Mouse (Mus musculus) left cerebral cortex, adult 6 months (tissue): ENCODE measurements around the gene Krtap26-1. TPM values are rescaled to one million over a fixed set of nuclear protein-coding genes. Genes with fewer than 3 reads are reported as not detected.

ENCODE experiments used
- long read RNA-seq, 2 experiments: library from polyadenylated mRNA; unstranded; transcript quantifications; one replicate each; pipeline ENCODE4 v2.0.0; 2019 to 2020
- polyA plus RNA-seq: library from polyadenylated mRNA; unstranded; fragments of <200 nt; fragmentation: Nextera tagmentation; gene quantifications from 2 replicates; pipeline ENCODE4 v1.2.3, GENCODE M21; 2021

Gene Krtap26-1
- not detected in 2 replicates for polyA plus RNA-seq
- long read RNA-seq, experiment 1: 0 reads
- long read RNA-seq, experiment 2: 0 reads

DNA sequence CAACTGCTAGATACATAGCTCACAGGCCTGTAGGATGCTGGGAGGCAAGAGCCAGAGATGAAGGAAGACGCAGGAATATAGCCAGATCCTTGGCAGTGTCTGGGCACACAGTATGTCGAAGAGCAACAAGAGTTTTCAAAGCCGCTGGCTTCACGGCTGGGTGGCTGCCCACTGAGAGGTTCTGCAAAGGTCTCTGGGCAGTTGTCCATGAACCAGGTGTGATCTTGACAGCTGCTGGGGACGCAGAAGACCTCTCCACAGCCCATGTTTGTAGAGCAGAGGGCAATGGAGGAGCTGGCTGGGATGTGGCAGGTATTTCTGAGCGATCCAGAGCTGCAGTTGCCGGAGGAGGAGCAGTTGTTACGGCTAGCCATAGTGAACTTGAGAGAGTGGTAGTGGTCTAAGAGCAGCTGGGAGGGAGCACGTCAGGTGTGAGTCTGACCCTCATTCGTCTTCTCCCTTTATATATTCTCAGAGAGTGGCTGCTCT lies at the start of gene Krtap26-1:
TSS of gene Krtap26-1 (minus strand) at position 439 of the 489 bp plus-strand sequence.

DNA sequence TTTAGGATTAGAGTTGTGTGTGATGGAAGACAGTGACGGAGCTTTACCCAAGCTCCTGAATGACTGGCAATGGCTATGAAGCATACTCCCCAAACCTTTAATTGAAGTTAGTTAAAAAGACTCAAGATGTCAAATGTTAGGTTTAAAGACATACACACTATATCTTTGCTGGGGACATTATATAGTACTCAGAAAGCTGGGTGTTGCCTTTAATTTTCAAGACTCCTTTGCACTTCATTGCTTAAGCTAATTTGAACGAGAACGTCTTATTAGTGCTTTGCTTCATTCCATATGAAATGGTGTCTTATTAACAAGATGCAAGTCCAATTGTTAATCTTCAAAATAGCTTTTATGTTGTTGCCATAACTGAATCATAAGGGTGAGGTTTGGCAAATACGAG lies 24.0 kb upstream of the Krtap26-1 start, which contains the start of gene Krtap27-1:
TSS of gene Krtap27-1 (minus strand) at position 101 of the 400 bp plus-strand sequence.

DNA sequence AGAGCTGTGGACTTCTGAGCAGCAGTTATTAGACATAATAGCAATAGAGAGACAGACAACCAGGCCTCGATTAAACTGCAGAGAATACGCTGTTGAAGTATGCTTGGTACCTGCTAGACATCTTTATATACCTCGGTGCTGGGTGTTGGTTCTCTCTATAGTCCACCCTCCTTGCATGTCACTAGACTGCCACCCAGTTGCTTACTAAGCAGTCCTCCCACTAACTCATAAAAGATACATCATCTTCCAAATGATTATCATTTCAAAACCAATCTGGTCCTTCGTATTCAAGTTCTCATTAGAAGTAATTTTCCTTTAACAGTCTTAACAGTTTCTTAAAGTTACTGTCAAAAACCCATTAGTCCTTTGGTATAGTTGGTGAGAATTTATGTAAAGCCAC lies 20.0 kb downstream of the Krtap26-1 start, which contains the start of gene 2310079G19Rik:
TSS of gene 2310079G19Rik (minus strand) at position 101 of the 400 bp plus-strand sequence.

DNA sequence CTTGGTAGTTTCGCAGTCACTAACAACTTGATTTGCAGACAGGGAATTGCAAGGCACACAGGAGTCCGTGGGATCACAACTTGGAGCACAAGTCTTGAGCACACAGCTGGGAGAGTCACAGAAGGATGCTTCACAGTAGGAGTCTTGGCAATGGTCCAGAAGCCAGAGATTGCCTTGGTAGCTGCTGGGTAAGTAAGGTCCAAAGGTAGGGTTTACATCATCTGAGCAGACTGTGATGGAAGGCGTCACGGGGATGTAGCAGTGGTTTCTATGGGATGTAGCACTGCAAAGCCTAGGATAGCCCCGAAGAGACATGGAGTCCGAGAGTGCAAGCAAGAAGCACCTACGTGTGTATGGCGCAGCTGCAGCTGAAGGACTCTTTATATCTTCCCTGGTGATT lies 35.7 kb downstream of the Krtap26-1 start, which contains the start of gene Krtap24-1:
TSS of gene Krtap24-1 (minus strand) at position 358 of the 400 bp plus-strand sequence.

Other genes starting within 250 kb of the Krtap26-1 start
- not detected in 2 replicates for gene Cldn17, start 140.8 kb downstream of the Krtap26-1 start, polyA plus RNA-seq
- gene Cldn8, start 84.6 kb downstream of the Krtap26-1 start, polyA plus RNA-seq: not detected in 2 replicates
- gene Krtap24-1, start 35.5 kb downstream of the Krtap26-1 start, polyA plus RNA-seq: not detected in 2 replicates
- gene 2310079G19Rik, start 20.1 kb downstream of the Krtap26-1 start, polyA plus RNA-seq: not detected in 2 replicates
- gene Krtap27-1, start 23.9 kb upstream of the Krtap26-1 start, polyA plus RNA-seq: not detected in 2 replicates
- gene 2310061N02Rik, start 60.2 kb upstream of the Krtap26-1 start, polyA plus RNA-seq: not detected in 2 replicates
- gene Krtap13-1, start 81.1 kb upstream of the Krtap26-1 start, polyA plus RNA-seq: not detected in 2 replicates
- not detected in 2 replicates for gene Krtap13, start 103.8 kb upstream of the Krtap26-1 start, polyA plus RNA-seq
- gene 2310034C09Rik, start 111.1 kb upstream of the Krtap26-1 start, polyA plus RNA-seq: not detected in 2 replicates
- not detected in 2 replicates for gene 2310057N15Rik, start 126.4 kb upstream of the Krtap26-1 start, polyA plus RNA-seq
- gene Gm5965, start 130.1 kb upstream of the Krtap26-1 start, polyA plus RNA-seq: not detected in 2 replicates
- not detected in 2 replicates for gene Gm20741, start 164.4 kb upstream of the Krtap26-1 start, polyA plus RNA-seq
- gene Krtap15, start 172.4 kb upstream of the Krtap26-1 start, polyA plus RNA-seq: not detected in 2 replicates
- not detected in 2 replicates for gene Krtap14, start 178.3 kb upstream of the Krtap26-1 start, polyA plus RNA-seq
- not detected in 2 replicates for gene Krtap19-1, start 221.6 kb upstream of the Krtap26-1 start, polyA plus RNA-seq
- gene Krtap19-2, start 226.5 kb upstream of the Krtap26-1 start, polyA plus RNA-seq: not detected in 2 replicates
- not detected in 2 replicates for gene Krtap19-3, start 230.2 kb upstream of the Krtap26-1 start, polyA plus RNA-seq
- not detected in 2 replicates for gene Krtap19-4, start 237.3 kb upstream of the Krtap26-1 start, polyA plus RNA-seq
- gene Krtap19-5, start 248.7 kb upstream of the Krtap26-1 start, polyA plus RNA-seq: not detected in 2 replicates